Mouse (Mus musculus) thymus, postnatal 0 days (tissue): ENCODE measurements around the gene Arl8b. TPM values are rescaled to one million over a fixed set of nuclear protein-coding genes. Genes with fewer than 3 reads are reported as not detected.

ENCODE experiments used
- polyA plus RNA-seq: library from polyadenylated mRNA; unstranded; fragments of >200 nt; fragmentation: Nextera tagmentation; extraction: Ambion mirVana; gene quantifications from 2 replicates; pipeline ENCODE4 v1.2.1, GENCODE M21; 2015

Gene Arl8b
- polyA plus RNA-seq, 1 experiment from 2014 or later = 60.9 TPM

Other genes with a start within 250 kb of the Arl8b start
- 6.6 and 7.0 TPM in 2 replicates for gene Bhlhe40, start 122.5 kb upstream of the Arl8b start, polyA plus RNA-seq
- gene Edem1, start 45.5 kb downstream of the Arl8b start, polyA plus RNA-seq = 236 and 254 TPM in 2 replicates